Mouse (Mus musculus): ENCODE results near the gene Gramd1b. TPM values are rescaled to one million over a fixed set of nuclear protein-coding genes. Genes with fewer than 3 reads are reported as not detected.

Gene Gramd1b
- polyA plus RNA-seq, 1 experiment from 2014 or later: 6.1 TPM

- Histone ChIP-seq H3K27ac (no peak overlapping the region), H3K4me2 (replicated peaks) (no peak overlapping the region), H3K9ac (no peak overlapping the region), H3K4me1 (peaks cover 8% of the 10 kb centered on the region; the same call in 1 of the 2 replicates), H3K36me3 (no peaks in the 10 kb centered on the region), H3K27me3 (replicated peaks) (no peaks in the 10 kb centered on the region), H3K4me3 (no peak overlapping the region), H3K9me3 (no peaks in the 10 kb centered on the region)
- ATAC-seq (ENCODE audit: low FRiP score, low read depth): no peak
- 77% methylated on average over 6 of the region's 6 CpGs for whole genome bisulfite sequencing
Observed at GRCm38 (mm10) chr9:40545193-40545592, 14.0 kb upstream of the Gramd1b start.

DNA sequence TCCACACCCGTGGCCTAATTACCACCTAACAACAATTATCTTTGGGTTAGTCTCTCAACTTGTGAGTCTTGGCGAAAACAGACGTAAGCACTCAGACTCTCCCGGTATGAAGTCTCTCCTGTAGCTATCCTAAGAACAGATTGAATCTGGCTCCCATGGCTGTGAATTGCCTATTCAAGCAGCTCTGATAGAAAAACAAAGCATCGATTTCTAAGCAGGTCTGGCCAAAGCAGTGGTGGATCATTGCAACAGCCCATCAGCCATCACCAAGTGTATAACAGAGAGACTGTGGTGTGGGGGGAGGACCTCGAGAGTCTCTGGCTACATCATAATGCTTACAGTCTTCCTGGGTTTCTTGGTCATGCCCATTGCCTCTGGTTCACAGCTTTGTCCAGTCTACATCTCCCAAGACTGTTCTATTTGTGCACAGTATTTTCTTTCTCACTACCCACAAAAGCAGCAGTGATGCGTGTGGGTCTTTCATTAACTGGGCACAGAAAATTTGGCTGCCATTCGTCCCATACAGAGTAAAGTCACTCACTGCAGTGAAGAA lies 8.5 kb upstream of the Gramd1b start:
- Histone ChIP-seq H3K4me2 (replicated peaks) (no peak overlapping the region), H3K9ac (no peak overlapping the region), H3K27ac (no peak overlapping the region), H3K36me3 (no peaks in the 10 kb centered on the region), H3K9me3 (no peaks in the 10 kb centered on the region), H3K4me1 (peaks cover 19% of the 10 kb centered on the region), H3K27me3 (replicated peaks) (no peaks in the 10 kb centered on the region), H3K4me3 (no peak overlapping the region)
- peak; percentile 55 for ATAC-seq (ENCODE audit: low FRiP score, low read depth)
- 55% methylated on average over 8 of the region's 8 CpGs for WGBS

GRCm38 (mm10) chr9:40537708-40538105 lies 6.5 kb upstream of the Gramd1b start:
- Histone ChIP-seq H3K4me2 (replicated peaks) (no peak overlapping the region), H3K4me1 (peaks cover 19% of the 10 kb centered on the region), H3K27ac (no peak overlapping the region), H3K9ac (no peak overlapping the region), H3K9me3 (no peaks in the 10 kb centered on the region), H3K27me3 (replicated peaks) (no peaks in the 10 kb centered on the region), H3K36me3 (no peaks in the 10 kb centered on the region), H3K4me3 (no peak overlapping the region)
- 43% methylated on average over 2 of the region's 2 CpGs for WGBS
- peak; percentile 64; the same call in 1 of the 2 replicates for ATAC-seq (ENCODE audit: low FRiP score, low read depth)

GRCm38 (mm10) chr9:40537044-40537707 lies 6.0 kb upstream of the Gramd1b start:
- Histone ChIP-seq H3K9ac (no peak overlapping the region), H3K9me3 (no peaks in the 10 kb centered on the region), H3K4me2 (replicated peaks) (no peak overlapping the region), H3K4me3 (no peak overlapping the region), H3K27me3 (replicated peaks) (no peaks in the 10 kb centered on the region), H3K27ac (no peak overlapping the region), H3K36me3 (no peaks in the 10 kb centered on the region), H3K4me1 (peaks cover 19% of the 10 kb centered on the region)
- no peak for ATAC-seq (ENCODE audit: low FRiP score, low read depth)
- 84% methylated on average over 3 of the region's 3 CpGs for whole genome bisulfite sequencing

DNA sequence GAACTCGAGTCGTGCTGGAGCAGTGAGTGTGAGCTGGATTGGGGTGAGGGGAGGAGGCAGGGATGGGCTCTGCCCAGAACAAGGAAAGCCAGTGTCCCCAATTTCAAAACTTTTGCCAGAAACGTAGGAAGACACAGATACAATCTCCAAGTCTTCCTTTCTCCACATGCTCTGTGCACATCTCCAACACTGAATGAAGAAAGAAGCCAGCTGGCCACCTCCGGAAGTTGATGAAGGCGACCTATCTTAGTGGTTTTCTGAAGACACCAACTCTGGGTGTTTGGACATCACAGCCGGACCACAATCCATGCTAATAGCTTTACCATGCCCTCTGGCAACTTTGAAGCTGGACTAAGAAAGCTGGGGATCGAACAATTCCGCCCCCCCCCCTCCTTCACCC lies 647 bp downstream of the Gramd1b start:
- Histone ChIP-seq H3K4me2 (replicated peaks) (peak overlapping the region; percentile 84), H3K9me3 (no peaks in the 10 kb centered on the region), H3K4me1 (peaks cover 6% of the 10 kb centered on the region; the same call in 1 of the 2 replicates), H3K27ac (no peak overlapping the region), H3K9ac (0 out of 2 replicates have a peak overlapping the region, but pooled peaks have one; percentile 60), H3K4me3 (peak overlapping the region; percentile 46), H3K27me3 (replicated peaks) (0 out of 2 replicates have a peak, but pooled peaks cover 6% of the 10 kb centered on the region), H3K36me3 (no peaks in the 10 kb centered on the region)
- ATAC-seq (ENCODE audit: low FRiP score, low read depth): no peak
- WGBS: 62% methylated on average over 8 of the region's 8 CpGs

GRCm38 (mm10) chr9:40528733-40529132 lies 2.5 kb downstream of the Gramd1b start:
- H3K4me3 ChIP-seq: no peak overlapping the region
- H3K9me3 ChIP-seq: no peaks in the 10 kb centered on the region
- peaks cover 6% of the 10 kb centered on the region; the same call in 1 of the 2 replicates for H3K4me1 ChIP-seq
- 79% methylated on average over 4 of the region's 4 CpGs for WGBS
- H3K27me3 ChIP-seq (replicated peaks): 0 out of 2 replicates have a peak, but pooled peaks cover 6% of the 10 kb centered on the region
- no peak overlapping the region for H3K9ac ChIP-seq
- H3K27ac ChIP-seq: no peak overlapping the region
- ATAC-seq (ENCODE audit: low FRiP score, low read depth): no peak
- no peak overlapping the region for H3K4me2 ChIP-seq (replicated peaks)
- no peaks in the 10 kb centered on the region for H3K36me3 ChIP-seq

DNA sequence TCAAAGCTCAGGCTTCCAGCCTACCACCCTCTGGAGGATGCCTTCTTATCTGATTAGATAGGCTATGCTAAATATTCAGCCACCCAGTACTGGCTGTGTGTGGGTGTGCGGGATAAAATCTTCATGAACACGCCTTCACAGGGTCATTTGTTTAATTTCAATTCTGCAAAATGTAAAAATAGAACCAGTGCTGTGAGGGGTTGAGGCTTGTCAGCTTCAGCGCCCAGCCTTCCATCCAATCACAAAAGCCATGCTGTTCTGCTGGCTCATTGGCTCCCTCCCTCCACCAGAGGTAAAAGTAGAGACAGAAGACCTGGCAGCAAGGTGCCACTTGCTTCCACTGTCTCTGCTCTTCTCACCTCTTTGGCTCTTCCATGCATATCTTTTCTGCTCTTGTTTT lies 4.3 kb downstream of the Gramd1b start:
- ATAC-seq (ENCODE audit: low FRiP score, low read depth): no peak
- Histone ChIP-seq H3K27ac (no peak overlapping the region), H3K9ac (no peak overlapping the region), H3K27me3 (replicated peaks) (0 out of 2 replicates have a peak, but pooled peaks cover 6% of the 10 kb centered on the region), H3K4me1 (peaks cover 6% of the 10 kb centered on the region; the same call in 1 of the 2 replicates), H3K4me3 (no peak overlapping the region), H3K9me3 (no peaks in the 10 kb centered on the region), H3K36me3 (no peaks in the 10 kb centered on the region), H3K4me2 (replicated peaks) (no peak overlapping the region)
- WGBS: 76% methylated on average over 3 of the region's 3 CpGs

DNA sequence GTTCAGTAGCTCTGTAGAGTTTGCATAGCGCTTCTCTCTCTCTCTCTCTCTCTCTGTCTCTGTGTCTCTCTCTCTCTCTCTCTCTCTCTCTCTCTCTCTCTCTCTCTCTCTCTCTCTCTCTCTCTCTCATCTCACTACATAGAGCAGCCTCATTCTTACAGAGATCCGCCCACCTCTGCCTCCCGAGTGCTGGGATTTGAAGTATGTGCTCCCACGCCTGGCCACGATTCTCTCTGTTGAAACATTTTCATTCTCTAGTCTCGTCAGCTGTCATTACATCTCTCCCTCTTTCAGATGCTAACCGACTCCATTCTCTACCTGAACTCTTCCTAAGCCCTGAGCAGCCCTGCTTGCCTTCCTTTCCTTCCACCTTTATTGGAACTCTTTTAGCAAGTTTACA lies 9.0 kb downstream of the Gramd1b start:
- no peak for ATAC-seq (ENCODE audit: low FRiP score, low read depth)
- no peak overlapping the region for H3K4me2 ChIP-seq (replicated peaks)
- no peak overlapping the region for H3K4me3 ChIP-seq
- H3K36me3 ChIP-seq: no peaks in the 10 kb centered on the region
- no peak overlapping the region for H3K9ac ChIP-seq
- H3K27ac ChIP-seq: no peak overlapping the region
- 82% methylated on average over 7 of the region's 7 CpGs for WGBS
- no peaks in the 10 kb centered on the region for H3K4me1 ChIP-seq
- H3K27me3 ChIP-seq (replicated peaks): no peaks in the 10 kb centered on the region
- H3K9me3 ChIP-seq: no peaks in the 10 kb centered on the region

DNA sequence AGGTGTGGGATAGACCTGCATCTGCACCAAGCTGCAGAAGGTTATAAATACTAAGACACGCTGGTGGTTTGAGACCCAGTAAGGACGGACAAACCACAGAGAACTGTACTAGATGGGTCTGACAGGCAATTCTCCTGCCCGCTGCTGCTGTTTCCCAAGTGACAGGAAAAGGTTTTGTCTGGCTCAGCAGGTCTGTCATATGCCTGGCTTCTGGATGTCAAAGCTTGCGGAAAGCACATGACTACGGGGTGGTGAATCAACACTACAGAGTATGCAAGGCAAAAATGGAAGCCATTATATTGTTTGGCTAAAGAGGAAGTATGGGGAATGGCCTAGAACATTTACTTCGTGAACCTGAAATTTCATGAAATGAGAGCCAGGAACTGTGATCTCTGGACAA lies 10.1 kb downstream of the Gramd1b start:
- no peaks in the 10 kb centered on the region for H3K9me3 ChIP-seq
- no peak overlapping the region for H3K9ac ChIP-seq
- ATAC-seq (ENCODE audit: low FRiP score, low read depth): no peak
- H3K4me2 ChIP-seq (replicated peaks): no peak overlapping the region
- 91% methylated on average over 6 of the region's 6 CpGs for WGBS
- H3K4me1 ChIP-seq: no peaks in the 10 kb centered on the region
- H3K27ac ChIP-seq: no peak overlapping the region
- no peaks in the 10 kb centered on the region for H3K27me3 ChIP-seq (replicated peaks)
- no peaks in the 10 kb centered on the region for H3K36me3 ChIP-seq
- no peak overlapping the region for H3K4me3 ChIP-seq

- H3K36me3 ChIP-seq: no peaks in the 10 kb centered on the region
Observed at GRCm38 (mm10) chr9:40519294-40519693, 11.9 kb downstream of the Gramd1b start.

DNA sequence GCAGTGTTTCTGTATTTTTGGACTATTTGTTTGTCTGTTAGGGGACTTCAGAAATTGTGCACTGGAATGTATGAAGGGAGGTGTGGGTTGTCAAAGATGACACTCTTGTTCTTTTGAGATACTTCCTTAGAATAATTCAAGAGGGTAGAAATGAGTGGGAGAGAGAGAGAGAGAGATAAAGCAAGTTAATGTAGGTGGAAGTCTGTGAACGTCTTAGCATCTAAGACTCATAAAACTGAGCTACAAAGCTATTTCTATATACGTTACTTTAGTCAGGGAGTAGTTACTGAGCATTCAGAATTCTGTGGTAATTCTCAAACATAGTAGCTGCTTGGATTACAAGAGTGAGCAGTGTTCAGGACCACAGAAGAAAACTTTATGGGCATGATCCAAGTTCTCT lies 19.2 kb downstream of the Gramd1b start:
- H3K9ac ChIP-seq: no peak overlapping the region
- H3K27me3 ChIP-seq (replicated peaks): no peaks in the 10 kb centered on the region
- 84% methylated on average over 2 of the region's 2 CpGs for WGBS
- no peak overlapping the region for H3K4me2 ChIP-seq (replicated peaks)
- H3K27ac ChIP-seq: no peak overlapping the region
- no peaks in the 10 kb centered on the region for H3K36me3 ChIP-seq
- no peaks in the 10 kb centered on the region for H3K9me3 ChIP-seq
- no peak overlapping the region for H3K4me3 ChIP-seq
- no peak for ATAC-seq (ENCODE audit: low FRiP score, low read depth)
- H3K4me1 ChIP-seq: no peaks in the 10 kb centered on the region

More at GRCm38 (mm10) chr9:40519294-40519693, 11.9 kb downstream of the Gramd1b start:
- WGBS: 87% methylated on average over 3 of the region's 3 CpGs
- Histone ChIP-seq H3K9ac (no peak overlapping the region), H3K4me3 (no peak overlapping the region), H3K27ac (no peak overlapping the region), H3K9me3 (no peaks in the 10 kb centered on the region), H3K27me3 (replicated peaks) (no peaks in the 10 kb centered on the region), H3K4me2 (replicated peaks) (no peak overlapping the region), H3K4me1 (no peaks in the 10 kb centered on the region)
- ATAC-seq (ENCODE audit: low FRiP score, low read depth): no peak

DNA sequence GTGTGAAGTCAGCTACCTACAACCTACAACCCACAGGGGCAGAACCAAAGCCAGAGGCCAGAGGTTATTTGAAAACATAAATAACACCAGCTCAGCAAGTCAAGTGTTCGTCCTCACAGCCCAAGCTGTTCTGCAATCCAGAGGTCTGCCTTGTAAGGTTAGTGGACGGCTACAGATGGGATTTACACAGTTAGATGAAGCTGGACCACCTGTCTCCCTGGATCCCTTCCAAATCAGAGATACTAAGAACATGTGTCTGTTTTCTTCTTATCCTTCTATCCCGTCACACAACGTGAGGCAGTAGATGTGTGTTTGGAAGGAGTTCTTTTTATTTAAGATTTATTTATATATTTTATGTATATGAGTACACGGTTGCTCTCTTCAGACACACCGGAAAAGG lies 21.7 kb downstream of the Gramd1b start:
- Histone ChIP-seq H3K4me3 (no peak overlapping the region), H3K9ac (no peak overlapping the region), H3K27me3 (replicated peaks) (no peaks in the 10 kb centered on the region), H3K4me1 (no peaks in the 10 kb centered on the region), H3K9me3 (no peaks in the 10 kb centered on the region), H3K36me3 (no peaks in the 10 kb centered on the region), H3K27ac (no peak overlapping the region), H3K4me2 (replicated peaks) (no peak overlapping the region)
- 89% methylated on average over 6 of the region's 6 CpGs for WGBS
- ATAC-seq (ENCODE audit: low FRiP score, low read depth): no peak

DNA sequence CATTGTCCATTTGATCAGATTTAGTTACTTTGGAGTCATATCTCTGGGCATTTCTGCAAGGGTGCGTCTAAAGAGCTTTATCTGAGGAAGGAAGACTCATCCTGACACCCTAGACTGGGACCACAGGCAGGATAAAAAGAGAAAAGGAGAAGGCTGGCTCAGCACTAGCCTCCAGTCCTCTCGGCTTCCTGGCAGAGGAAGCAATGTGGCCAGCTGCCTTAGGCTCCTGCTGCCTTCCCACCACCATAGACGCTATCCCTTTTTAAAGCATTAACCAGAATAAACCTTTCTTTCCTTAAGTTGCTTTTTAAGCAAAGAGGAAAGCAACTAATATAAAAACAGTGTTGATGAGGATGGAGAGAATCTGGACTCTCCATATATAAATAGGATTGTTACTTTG lies 24.6 kb downstream of the Gramd1b start:
- Histone ChIP-seq H3K27ac (no peak overlapping the region), H3K9ac (no peak overlapping the region), H3K4me2 (replicated peaks) (no peak overlapping the region), H3K36me3 (no peaks in the 10 kb centered on the region), H3K9me3 (no peaks in the 10 kb centered on the region), H3K4me3 (no peak overlapping the region), H3K27me3 (replicated peaks) (no peaks in the 10 kb centered on the region), H3K4me1 (no peaks in the 10 kb centered on the region)
- 88% methylated on average over 3 of the region's 3 CpGs for WGBS
- no peak for ATAC-seq (ENCODE audit: low FRiP score, low read depth)
